ENCODE assay signal across 9 mouse cellular contexts in genomic region chr2:75791561-75792308, GRCm38 (mm10). TPM values are rescaled to one million over a fixed set of nuclear protein-coding genes. Genes with fewer than 3 reads are reported as not detected.
DNase-seq lines count a peak whose midpoint lies in the region; ATAC-seq and TF ChIP-seq lines count a peak whose summit lies in the region.
"Had no signal": no experiment of that assay in that cellular context is flagged by ENCODE, and none has a peak within 500 bp of the region (broad histone marks: within the 10 kb centered on the region; RNA-seq: fewer than 3 reads in every experiment).

No protein-coding gene starts in this region.

- peak overlapping the region; percentile 26; the same call in 1 of the 2 replicates for H3K4me2 ChIP-seq in heart, embryonic 12.5 days
- H3K4me2 ChIP-seq in midbrain, postnatal 0 days (ENCODE audit: low read depth, low read length, poor library complexity, severe bottlenecking) = no peak overlapping the region
- no peak overlapping the region for H3K4me2 ChIP-seq in midbrain, embryonic 11.5 days

- H3K4me3 ChIP-seq in heart, embryonic 12.5 days = no peak overlapping the region
- H3K4me3 ChIP-seq in midbrain, postnatal 0 days (ENCODE audit: low read depth, low read length) = no peak overlapping the region
- H3K4me3 ChIP-seq in midbrain, embryonic 11.5 days (ENCODE audit: low read depth, low read length) = no peak overlapping the region

- H3K36me3 ChIP-seq in heart, embryonic 12.5 days = no peaks in the 10 kb centered on the region
- H3K36me3 ChIP-seq in midbrain, postnatal 0 days (ENCODE audit: insufficient read depth, low read length) = no peaks in the 10 kb centered on the region
- no peaks in the 10 kb centered on the region for H3K36me3 ChIP-seq in midbrain, embryonic 11.5 days (ENCODE audit: control insufficient read depth, insufficient read depth, low read length)

- H3K4me1 ChIP-seq in heart, embryonic 12.5 days (replicated peaks) = no peaks in the 10 kb centered on the region
- H3K4me1 ChIP-seq in midbrain, postnatal 0 days (ENCODE audit: insufficient read depth, low read length) = no peaks in the 10 kb centered on the region
- no peaks in the 10 kb centered on the region for H3K4me1 ChIP-seq in midbrain, embryonic 11.5 days (ENCODE audit: control insufficient read depth, insufficient read depth, low read length)

- no peak overlapping the region for H3K9ac ChIP-seq in heart, embryonic 12.5 days
- H3K9ac ChIP-seq in midbrain, postnatal 0 days (replicated peaks; ENCODE audit: low read length, poor library complexity, severe bottlenecking) = no peak overlapping the region
- H3K9ac ChIP-seq in midbrain, embryonic 11.5 days (ENCODE audit: low read length) = no peak overlapping the region

- peak; percentile 15; the same call in 1 of the 2 replicates for TF ChIP-seq CTCF in midbrain, postnatal 0 days (IDR thresholded peaks at IDR 0.05)

- ATAC-seq in heart, embryonic 12.5 days (ENCODE audit: insufficient number of reproducible peaks, low FRiP score) = no peak
- ATAC-seq in midbrain, postnatal 0 days (ENCODE audit: low FRiP score) = no peak
- no peak for ATAC-seq in midbrain, embryonic 11.5 days (ENCODE audit: low FRiP score)
- ATAC-seq in hematopoietic stem cell, adult 5-6 weeks (replicated peaks in 1 of 2; ENCODE audit: insufficient read depth in 1 of 2, low FRiP score in 2 of 2, low TSS enrichment in 1 of 2, low read depth in 1 of 2, poor library complexity in 2 of 2, severe bottlenecking in 2 of 2) = peak; percentile 34 to 40; a peak in 2 of 4 replicates
- ATAC-seq: hindbrain, embryonic 16.5 days had no signal

- no peaks in the 10 kb centered on the region for H3K9me3 ChIP-seq in heart, embryonic 12.5 days (replicated peaks)
- no peaks in the 10 kb centered on the region for H3K9me3 ChIP-seq in midbrain, postnatal 0 days (ENCODE audit: low read length)
- H3K9me3 ChIP-seq in midbrain, embryonic 11.5 days (ENCODE audit: control insufficient read depth, low read length) = no peaks in the 10 kb centered on the region

- DNase-seq in heart, adult 18-20 months = no peak
- no peak for DNase-seq in midbrain, postnatal 0 days (ENCODE audit: low spot score)
- no peak for DNase-seq in midbrain, embryonic 11.5 days (ENCODE audit: low spot score, missing footprints)
- peak; percentile 16 to 24 for DNase-seq in natural killer cell, adult 2 months (ENCODE audit: low spot score in 2 of 2)
- no peak for DNase-seq in right cerebral cortex, postnatal 4 days
- DNase-seq in kidney, adult 8-10 months = no peak

- H3K27ac ChIP-seq in heart, embryonic 12.5 days (ENCODE audit: poor library complexity, severe bottlenecking) = no peak overlapping the region
- no peak overlapping the region for H3K27ac ChIP-seq in midbrain, postnatal 0 days (ENCODE audit: low read depth, low read length)
- H3K27ac ChIP-seq in midbrain, embryonic 11.5 days (ENCODE audit: low read depth, low read length) = no peak overlapping the region

- WGBS in heart, embryonic 12.5 days = 64% methylated on average over 18 of the region's 18 CpGs
- WGBS in midbrain, postnatal 0 days = 88% methylated on average over 18 of the region's 18 CpGs
- 86% methylated on average over 18 of the region's 18 CpGs for WGBS in midbrain, embryonic 11.5 days

- no peaks in the 10 kb centered on the region for H3K27me3 ChIP-seq in heart, embryonic 12.5 days (replicated peaks)
- H3K27me3 ChIP-seq in midbrain, postnatal 0 days (ENCODE audit: insufficient read depth, low read length) = no peaks in the 10 kb centered on the region
- no peaks in the 10 kb centered on the region for H3K27me3 ChIP-seq in midbrain, embryonic 11.5 days (ENCODE audit: control insufficient read depth, insufficient read depth, low read length)

RNA-seq across cellular contexts. Expression of gene Agps, which starts 40.2 kb away (rescaled TPM):
- polyA plus RNA-seq in heart, embryonic 12.5 days (2016; fragmentation: Nextera tagmentation; extraction: Ambion mirVana) = 40.3 and 42.2 TPM in 2 replicates
- total RNA-seq in heart, adult 18-20 months (2021) = 10 to 100 TPM; 32.4 to 33.7 TPM
- 37.9 and 53.5 TPM in 2 replicates for total RNA-seq in midbrain, postnatal 0 days (2014; rRNA removed)
- polyA plus RNA-seq in midbrain, postnatal 0 days (2015; fragmentation: Nextera tagmentation; extraction: Ambion mirVana) = 13.1 and 17.1 TPM in 2 replicates
- polyA plus RNA-seq in midbrain, embryonic 11.5 days (2014; fragmentation: Nextera tagmentation; extraction: Ambion mirVana) = 44.0 and 46.3 TPM in 2 replicates
- 38.7 and 63.6 TPM in 2 replicates for total RNA-seq in hematopoietic stem cell, adult 5-6 weeks (2017)

Comparison
In these comparisons a context has a peak if more than half of its experiments do, and no peak if none do; other contexts are left out.
1. ATAC-seq: peak in hematopoietic stem cell, adult 5-6 weeks (2 of 2); none in heart, embryonic 12.5 days (single experiment), midbrain, postnatal 0 days (single experiment) and midbrain, embryonic 11.5 days (single experiment).
2. DNase-seq: peak in natural killer cell, adult 2 months (2 of 2); none in heart, adult 18-20 months (0 of 2), midbrain, postnatal 0 days (single experiment), midbrain, embryonic 11.5 days (single experiment), right cerebral cortex, postnatal 4 days (single experiment) and kidney, adult 8-10 months (0 of 2).